Mouse (Mus musculus) frontal cortex, postnatal 36 days (tissue): ENCODE data around the gene Tspan9.
A peak's percentile ranks its signal among the peaks of the same experiment; 100 is the strongest.

ENCODE experiments used
- DNase-seq, 2 experiments: peaks; one replicate each; pipeline ENCODE4 v3.0.0; 2022; ENCODE audit warnings: low spot score in 2 of 2

Tspan9 gene

DNA sequence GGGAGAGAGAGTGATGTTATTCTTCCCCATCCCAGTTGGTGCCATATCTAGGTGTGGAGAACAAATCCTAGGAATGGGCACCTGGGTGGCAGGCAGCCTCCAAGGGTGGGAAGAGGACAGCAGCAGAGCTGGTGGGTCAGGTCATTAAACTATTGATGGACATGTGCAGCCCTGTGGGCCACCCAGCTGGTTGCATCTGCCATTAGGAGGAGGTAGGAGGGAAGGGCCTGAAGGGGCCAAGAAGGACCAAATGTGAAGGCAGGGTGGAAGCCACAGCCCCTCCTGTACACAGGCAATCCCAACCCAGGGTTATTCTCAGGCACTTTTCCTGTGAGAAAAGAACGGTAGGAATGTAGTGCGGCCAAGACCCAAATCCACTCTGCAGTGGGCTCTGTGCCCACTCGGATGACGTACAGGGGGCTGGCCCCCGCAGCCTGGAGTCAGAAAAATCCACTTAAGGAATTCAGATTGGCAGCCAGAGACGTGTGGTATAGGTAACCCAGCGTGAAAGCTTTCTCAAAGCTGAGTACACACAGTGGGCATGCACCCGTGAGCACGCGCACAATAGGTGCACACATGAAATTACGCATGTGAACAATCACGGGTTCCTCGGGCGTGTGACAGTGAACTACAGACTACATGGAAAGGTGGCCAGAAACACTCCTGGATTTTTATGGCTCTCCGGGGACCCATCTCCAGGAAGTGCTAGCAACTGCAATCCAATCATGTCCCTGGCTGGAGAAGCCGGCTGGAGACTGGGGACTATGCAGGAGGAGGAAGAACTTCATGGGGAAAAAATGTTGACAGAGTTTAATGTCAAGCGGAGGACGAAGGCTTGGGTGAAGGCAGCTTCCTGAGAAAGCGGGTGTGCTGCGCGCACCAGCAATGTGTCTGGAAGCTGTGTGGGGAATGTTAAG, 67.0 kb downstream of the Tspan9 start:
- no peak for DNase-seq

GRCm38 (mm10) chr6:128075453-128076003, 67.9 kb downstream of the Tspan9 start:
- DNase-seq: no peak

- no peak for DNase-seq
These were observed 72.4 kb downstream of the Tspan9 start for GRCm38 (mm10) chr6:128070921-128071558.

DNA sequence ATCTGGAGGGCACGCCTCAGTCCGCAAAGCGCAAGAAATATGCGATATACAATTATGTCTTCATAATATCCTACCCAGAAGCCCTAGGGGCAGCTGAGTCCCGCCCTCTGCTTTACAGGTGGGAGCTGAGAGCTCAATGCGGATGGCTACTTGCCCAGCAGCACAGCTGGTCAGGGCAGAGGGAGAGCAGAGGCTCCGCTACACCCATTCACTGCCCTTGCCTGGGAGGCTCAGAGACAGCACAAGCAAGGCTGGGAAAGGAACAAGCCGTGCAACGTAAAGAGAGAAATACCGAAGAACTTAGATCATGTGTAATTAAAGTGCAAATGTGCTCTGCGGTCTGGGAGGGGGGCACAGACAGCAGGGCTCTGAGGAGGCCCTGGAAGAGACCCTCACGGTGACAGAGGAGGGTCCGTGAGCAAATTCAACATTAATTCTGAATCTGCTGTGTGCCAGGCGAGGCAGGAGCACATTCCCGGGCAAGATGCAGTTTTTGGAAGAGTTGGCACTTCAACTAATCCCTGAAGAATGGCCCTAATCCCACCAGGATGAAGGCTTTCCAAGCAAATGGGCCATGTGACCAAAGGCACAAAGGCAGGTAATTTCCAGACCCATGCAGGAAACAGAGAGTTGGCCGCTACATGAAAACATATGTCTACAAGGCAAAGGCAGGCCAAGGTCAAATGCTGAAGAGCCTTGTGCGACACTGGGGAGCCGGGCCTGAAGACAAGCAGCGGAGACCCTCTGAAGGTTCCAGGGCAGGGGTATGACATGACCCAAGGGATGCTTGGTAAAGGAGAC, 73.1 kb downstream of the Tspan9 start:
- DNase-seq: no peak

DNA sequence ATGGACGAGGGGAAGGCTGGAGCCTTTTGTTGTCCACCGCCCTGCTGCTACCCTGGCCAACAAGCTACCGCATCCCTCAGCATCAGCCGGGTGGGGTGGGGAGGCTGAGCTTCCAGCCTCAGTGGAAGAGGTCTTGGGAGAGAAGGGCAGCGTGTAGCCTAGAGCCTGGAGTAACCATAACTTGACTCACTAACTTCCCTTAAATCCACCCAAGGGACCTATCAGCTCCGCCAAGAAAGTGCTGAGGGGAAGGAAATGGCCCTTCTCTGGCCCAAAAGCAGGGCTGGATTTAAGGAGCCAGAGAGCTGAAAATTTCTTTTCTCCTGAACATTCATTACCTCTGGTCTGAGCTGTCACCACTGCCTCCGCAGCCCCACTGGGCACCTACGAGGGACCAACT, 75.2 kb downstream of the Tspan9 start:
- no peak for DNase-seq

GRCm38 (mm10) chr6:128065982-128066381, 77.4 kb downstream of the Tspan9 start:
- DNase-seq: no peak

GRCm38 (mm10) chr6:128063501-128063900, 79.9 kb downstream of the Tspan9 start:
- DNase-seq: no peak

GRCm38 (mm10) chr6:128062784-128063183, 80.6 kb downstream of the Tspan9 start:
- DNase-seq: no peak

DNA sequence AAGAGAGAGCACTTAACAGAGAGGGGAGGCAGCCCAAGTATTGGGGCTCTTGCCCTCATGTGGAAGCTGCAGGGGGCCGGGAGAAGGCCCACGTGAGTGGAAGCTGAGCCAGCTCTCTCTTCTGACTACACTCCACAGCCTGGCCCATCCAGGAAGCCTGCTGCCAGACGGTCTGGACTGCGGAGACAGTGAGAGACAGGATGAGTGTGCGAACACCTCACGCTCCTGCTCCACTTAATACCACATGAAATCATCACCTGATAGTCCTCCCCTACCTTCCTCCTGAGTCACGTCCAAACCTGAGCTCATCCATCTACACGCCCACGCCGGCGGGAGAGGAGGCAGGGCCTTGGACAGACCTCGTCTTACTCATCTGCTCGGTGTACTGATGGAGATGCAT, 81.2 kb downstream of the Tspan9 start:
- DNase-seq: no peak

DNA sequence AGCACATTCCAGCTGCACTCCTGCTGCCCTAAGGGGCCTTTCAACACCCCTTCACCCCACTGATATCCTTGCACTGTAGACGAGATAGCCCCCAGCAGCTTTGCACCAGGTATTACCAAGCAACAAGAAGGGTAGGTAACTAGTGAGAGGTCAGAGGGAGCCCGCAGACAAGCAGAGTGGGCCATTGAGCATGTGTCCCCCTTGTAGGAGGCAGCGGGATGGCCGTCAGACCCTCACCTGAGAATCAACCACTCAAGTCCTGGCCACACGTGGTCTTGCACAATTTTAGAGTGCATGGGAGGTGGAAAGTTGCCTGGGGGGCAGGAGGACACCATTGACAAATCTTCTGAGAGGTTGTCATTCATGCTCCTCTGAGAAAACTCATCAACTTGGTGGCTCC, 82.1 kb downstream of the Tspan9 start:
- DNase-seq: no peak

GRCm38 (mm10) chr6:128058570-128058969, 84.8 kb downstream of the Tspan9 start:
- DNase-seq: peak in 1 of 2 experiments; percentile 19

DNA sequence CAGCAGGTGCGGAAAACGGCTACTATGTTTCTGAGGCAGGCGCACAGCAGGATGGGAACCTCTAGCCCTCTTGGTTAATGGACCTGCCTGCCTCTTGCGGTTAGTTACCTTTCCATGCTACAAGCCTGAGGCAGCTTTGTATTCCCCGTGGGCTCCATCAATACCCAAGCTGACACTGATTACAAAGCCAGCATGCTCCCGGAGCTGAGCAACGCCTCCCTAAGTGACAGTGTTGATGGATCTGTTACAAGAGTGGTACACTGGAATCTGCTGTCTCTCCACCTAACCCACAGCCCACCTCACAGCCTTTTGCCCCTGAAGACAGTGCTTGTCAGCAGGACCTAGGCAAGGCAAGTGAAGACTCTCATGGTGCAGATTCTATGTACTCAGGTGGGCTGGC, 85.2 kb downstream of the Tspan9 start:
- no peak for DNase-seq

- DNase-seq: no peak
These were observed 90.2 kb downstream of the Tspan9 start for GRCm38 (mm10) chr6:128053000-128053732.

DNA sequence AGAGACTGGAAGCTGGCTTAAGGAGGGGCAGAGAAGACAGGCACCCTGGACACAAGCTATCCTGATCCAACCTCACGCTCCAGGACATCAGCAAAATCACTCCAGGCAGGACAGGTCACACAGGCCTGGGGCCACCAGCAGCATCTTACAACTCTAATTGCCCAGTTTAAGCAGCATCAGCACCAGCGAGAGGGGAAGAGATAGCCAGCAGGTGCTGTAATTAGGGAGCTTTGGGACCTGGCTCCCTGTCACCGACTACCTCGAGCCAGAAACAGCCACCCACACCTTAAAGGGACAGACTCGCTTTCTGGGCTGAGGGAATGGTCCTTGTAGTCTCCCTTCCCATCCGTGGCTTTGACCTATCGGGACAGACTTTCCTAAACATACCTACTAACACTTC, 95.7 kb downstream of the Tspan9 start:
- no peak for DNase-seq

- DNase-seq: no peak
These were observed 96.2 kb downstream of the Tspan9 start for GRCm38 (mm10) chr6:128047239-128047638.

DNA sequence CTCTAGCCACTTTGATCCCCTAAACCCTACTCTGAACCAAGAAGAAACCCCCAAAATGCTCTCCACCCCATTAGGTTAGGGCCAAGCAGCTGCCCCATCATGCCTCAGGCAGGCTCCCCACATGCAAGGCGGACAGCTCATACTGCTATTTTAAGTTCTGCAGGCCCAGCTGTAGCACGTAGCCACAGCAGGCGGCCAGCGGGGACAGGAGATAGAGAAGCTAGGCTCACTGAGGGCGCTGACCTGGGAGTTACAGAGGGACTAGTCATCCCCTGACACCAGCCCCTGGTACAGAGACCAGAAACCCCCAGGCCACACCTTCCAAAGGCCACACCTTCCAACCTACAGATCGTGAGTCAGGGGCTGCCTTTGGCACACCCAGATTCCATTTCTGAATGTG, 96.6 kb downstream of the Tspan9 start:
- DNase-seq: no peak

DNA sequence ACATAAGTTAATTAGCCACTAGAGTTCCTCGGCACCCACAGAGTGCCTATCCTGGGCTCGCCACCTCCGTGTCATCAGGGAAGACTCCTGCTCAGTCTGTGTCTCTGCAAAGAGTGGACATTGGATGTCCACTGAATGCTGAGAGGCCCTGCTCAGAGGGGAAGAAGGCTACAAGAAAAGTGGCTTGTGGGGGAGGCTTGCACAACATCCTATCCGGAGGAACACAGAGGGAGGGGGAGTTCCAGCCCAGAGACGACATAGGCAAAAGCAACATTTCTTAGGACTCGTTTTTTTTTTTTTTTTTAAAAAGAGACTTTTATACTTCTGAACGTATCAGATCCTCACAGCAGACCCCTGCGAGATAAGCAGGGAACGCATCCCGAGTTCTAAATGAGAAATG, 98.7 kb downstream of the Tspan9 start:
- no peak for DNase-seq

DNA sequence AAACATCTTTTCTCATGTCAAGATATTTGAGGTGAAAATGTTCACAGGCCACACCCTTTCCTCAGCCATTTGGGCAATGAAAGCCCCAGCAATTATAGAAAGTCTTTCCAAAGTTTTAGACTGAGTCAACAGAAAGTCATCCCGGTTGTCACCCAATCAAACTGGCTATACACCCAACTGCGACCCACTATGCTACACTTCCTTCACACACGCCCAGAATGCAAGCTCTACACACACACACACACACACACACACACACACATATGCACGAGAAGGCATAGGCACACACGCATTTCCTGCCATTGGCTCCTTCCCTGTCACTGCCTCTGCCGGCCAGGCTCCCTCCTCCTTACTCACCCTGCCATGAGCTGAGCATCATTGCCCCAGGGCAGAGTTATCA, 99.9 kb downstream of the Tspan9 start:
- DNase-seq: no peak

DNA sequence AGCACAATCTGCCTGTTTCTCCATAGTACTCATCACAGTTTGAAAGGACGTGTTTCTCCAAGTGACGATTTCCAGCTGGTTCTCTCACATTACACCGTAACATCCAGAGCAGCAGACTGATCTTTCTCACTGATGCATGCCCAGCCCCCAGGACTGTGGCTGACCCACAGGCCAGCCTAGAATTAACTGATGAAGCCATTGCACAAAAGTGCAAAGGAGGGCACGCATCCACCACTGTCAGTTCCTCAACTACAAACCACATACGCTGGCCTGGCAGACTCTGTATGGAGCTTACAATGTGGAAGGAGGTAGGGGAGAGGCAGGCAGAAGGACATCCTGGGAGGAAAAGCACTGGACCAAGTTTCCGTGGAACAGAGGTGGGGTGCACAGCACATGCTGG, 101.6 kb downstream of the Tspan9 start:
- DNase-seq: no peak

- DNase-seq: no peak
These were observed 104.2 kb downstream of the Tspan9 start for GRCm38 (mm10) chr6:128039077-128039766.

DNA sequence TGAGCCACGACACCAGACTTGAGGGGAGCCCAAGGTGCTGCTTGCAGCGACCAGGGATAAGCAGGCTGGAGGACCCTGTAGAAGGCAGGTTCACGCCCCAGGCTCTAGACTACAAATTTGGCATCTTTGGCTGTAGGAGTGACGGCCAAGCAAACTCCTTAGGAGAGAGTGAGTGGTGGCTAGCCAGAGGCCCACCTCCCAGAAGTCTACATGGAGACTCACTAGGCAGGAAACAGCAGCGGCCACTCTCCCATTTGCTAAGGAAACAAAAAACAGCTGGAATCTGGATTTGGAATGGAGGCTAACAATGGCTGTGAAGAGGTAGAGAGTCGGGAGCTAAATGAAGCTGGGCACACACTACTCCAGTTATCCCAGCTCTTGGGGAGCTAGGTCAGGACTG, 104.8 kb downstream of the Tspan9 start:
- DNase-seq: no peak
